Mouse (Mus musculus) forebrain, embryonic 12.5 days (tissue): ENCODE results near the gene Tiam2. TPM values are rescaled to one million over a fixed set of nuclear protein-coding genes. Genes with fewer than 3 reads are reported as not detected.

ENCODE experiments used
- ATAC-seq: fragments of 200-750 bp; cut with Nextera tagmentation; 2 replicates; pipeline ENCODE4 v1.8.0; 2017; ENCODE audit warnings: moderate TSS enrichment; ENCODE audit not compliant: low FRiP score
- H3K27ac ChIP-seq: fragments of 300-500 bp; sonication (generic); 2 replicates; pipeline ENCODE4 v1.5.1; 2016; ENCODE audit warnings: mild to moderate bottlenecking
- H3K27me3 ChIP-seq: fragments of 300-500 bp; sonication (generic); 2 replicates; pipeline ENCODE4 v1.6.1; 2016; ENCODE audit warnings: mild to moderate bottlenecking
- H3K36me3 ChIP-seq: fragments of 300-500 bp; sonication (generic); replicated peaks from 2 replicates; pipeline ENCODE4 v1.6.1; 2016; ENCODE audit warnings: mild to moderate bottlenecking
- H3K4me1 ChIP-seq: fragments of 300-500 bp; sonication (generic); 2 replicates; pipeline ENCODE4 v1.6.1; 2016
- H3K4me2 ChIP-seq: fragments of 300-500 bp; sonication (generic); 2 replicates; pipeline ENCODE4 v1.6.1; 2016; ENCODE audit warnings: mild to moderate bottlenecking, moderate library complexity
- H3K4me3 ChIP-seq: fragments of 300-500 bp; sonication (generic); replicated peaks from 2 replicates; pipeline ENCODE4 v1.5.1; 2016; ENCODE audit warnings: mild to moderate bottlenecking
- H3K9ac ChIP-seq: fragments of 300-500 bp; sonication (generic); 2 replicates; pipeline ENCODE4 v1.6.1; 2016; ENCODE audit warnings: mild to moderate bottlenecking
- H3K9me3 ChIP-seq: fragments of 300-500 bp; sonication (generic); 2 replicates; pipeline ENCODE4 v1.6.1; 2016
- WGBS: fragments of 180-500 bp; shearing (Covaris S2); methylation state at CpG from one replicate; pipeline ENCODE4 v1.1.7; 2016; 5-methylcytosine and 5-hydroxymethylcytosine counted together
- polyA plus RNA-seq: library from polyadenylated mRNA; unstranded; fragments of >200 nt; fragmentation: Nextera tagmentation; extraction: Ambion mirVana; gene quantifications from 2 replicates; pipeline ENCODE4 v1.2.1, GENCODE M21; 2016

Tiam2 gene
- polyA plus RNA-seq, 1 experiment from 2014 or later: 15.4 TPM

DNA sequence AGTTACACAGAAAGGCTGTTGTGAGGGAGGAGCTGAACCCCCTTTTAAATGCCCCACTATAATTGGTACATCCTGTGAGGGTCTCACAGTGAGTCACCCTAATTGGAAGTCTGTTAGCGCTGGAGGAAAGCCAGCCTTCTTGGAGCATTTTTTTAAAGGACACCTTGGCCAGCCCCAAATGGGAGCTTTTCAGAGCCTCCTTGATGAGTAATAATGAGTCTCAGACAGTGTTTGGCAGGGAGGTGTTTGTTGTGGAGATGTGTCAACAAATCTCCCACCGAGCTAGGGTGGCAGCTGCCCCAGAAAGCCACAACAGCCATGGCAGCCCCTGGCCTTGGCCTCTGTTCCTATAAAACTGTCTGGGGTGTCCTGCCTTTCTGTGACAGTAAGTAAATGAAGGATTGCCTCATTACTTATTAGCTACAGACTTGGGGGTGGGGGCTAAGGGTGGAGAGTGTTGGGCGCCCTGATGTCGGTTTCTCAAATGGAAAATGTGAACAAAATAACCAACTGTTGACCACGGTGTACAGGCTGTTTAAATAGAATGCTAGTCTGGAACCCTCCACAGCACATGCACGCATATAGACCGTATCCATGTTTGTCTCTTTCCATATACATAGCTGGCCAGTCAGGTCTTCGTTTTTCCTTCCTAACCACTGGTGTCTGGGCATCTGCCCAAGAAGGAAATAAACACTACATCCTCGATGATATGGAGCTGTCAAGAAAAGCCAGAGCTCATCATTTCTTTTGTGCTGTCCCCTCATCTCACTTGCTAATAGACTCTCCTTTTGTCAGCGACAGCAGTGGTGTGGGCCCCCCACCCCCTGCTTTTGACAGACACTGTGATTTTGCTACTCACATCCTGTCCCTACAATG lies 116.4 kb downstream of the Tiam2 start:
- no peak overlapping the region for H3K9ac ChIP-seq
- peaks cover 9% of the 10 kb centered on the region for H3K4me1 ChIP-seq
- H3K27me3 ChIP-seq: peaks cover 4% of the 10 kb centered on the region; the same call in 1 of the 2 replicates
- peak overlapping the region; percentile 17; the same call in 1 of the 2 replicates for H3K4me2 ChIP-seq
- peak; percentile 88 for ATAC-seq
- 55% methylated on average over 10 of the region's 10 CpGs for WGBS
- H3K9me3 ChIP-seq: no peaks in the 10 kb centered on the region
- H3K27ac ChIP-seq: peak overlapping the region; percentile 56
- no peaks in the 10 kb centered on the region for H3K36me3 ChIP-seq
- H3K4me3 ChIP-seq: no peak overlapping the region

GRCm38 (mm10) chr17:3446191-3446950 lies 120.0 kb downstream of the Tiam2 start:
- no peak overlapping the region for H3K4me2 ChIP-seq
- ATAC-seq: no peak
- no peak overlapping the region for H3K27ac ChIP-seq
- H3K36me3 ChIP-seq: no peaks in the 10 kb centered on the region
- H3K4me1 ChIP-seq: peaks cover 9% of the 10 kb centered on the region
- no peaks in the 10 kb centered on the region for H3K9me3 ChIP-seq
- no peak overlapping the region for H3K9ac ChIP-seq
- H3K4me3 ChIP-seq: no peak overlapping the region
- peaks cover 8% of the 10 kb centered on the region; the same call in 1 of the 2 replicates for H3K27me3 ChIP-seq
- 57% methylated on average over 8 of the region's 8 CpGs for WGBS

- no peak overlapping the region for H3K9ac ChIP-seq
- H3K9me3 ChIP-seq: no peaks in the 10 kb centered on the region
- 29% methylated on average over 3 of the region's 3 CpGs for WGBS
- H3K4me3 ChIP-seq: no peak overlapping the region
- peak; percentile 60; the same call in 1 of the 2 replicates for ATAC-seq
- H3K4me2 ChIP-seq: no peak overlapping the region
- peaks cover 8% of the 10 kb centered on the region; the same call in 1 of the 2 replicates for H3K27me3 ChIP-seq
- peaks cover under 1% of the 10 kb centered on the region for H3K4me1 ChIP-seq
- H3K27ac ChIP-seq: no peak overlapping the region
- H3K36me3 ChIP-seq: no peaks in the 10 kb centered on the region
Measured at GRCm38 (mm10) chr17:3448725-3449124, 122.4 kb downstream of the Tiam2 start.

DNA sequence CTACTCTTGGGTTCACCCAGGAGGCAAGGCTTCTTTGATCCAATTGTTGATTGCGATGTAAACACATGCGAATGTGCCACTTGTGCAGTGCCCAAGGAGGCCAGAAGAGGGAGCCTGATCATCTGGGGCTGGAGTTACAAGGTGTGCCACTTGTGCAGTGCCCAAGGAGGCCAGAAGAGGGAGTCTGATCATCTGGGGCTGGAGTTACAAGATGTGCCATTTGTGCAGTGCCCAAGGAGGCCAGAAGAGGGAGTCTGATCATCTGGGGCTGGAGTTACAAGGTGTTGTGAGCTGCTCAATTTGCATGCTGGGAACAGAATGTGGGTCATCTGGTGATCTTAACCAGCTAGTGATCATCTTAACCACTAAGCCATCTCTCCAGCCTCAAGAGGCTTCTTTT lies 124.7 kb downstream of the Tiam2 start:
- peaks cover 9% of the 10 kb centered on the region for H3K4me1 ChIP-seq
- no peaks in the 10 kb centered on the region for H3K9me3 ChIP-seq
- 64% methylated on average over 2 of the region's 2 CpGs for WGBS
- no peak overlapping the region for H3K27ac ChIP-seq
- no peak for ATAC-seq
- no peaks in the 10 kb centered on the region for H3K36me3 ChIP-seq
- no peak overlapping the region for H3K4me3 ChIP-seq
- H3K27me3 ChIP-seq: peaks cover 5% of the 10 kb centered on the region; the same call in 1 of the 2 replicates
- no peak overlapping the region for H3K4me2 ChIP-seq
- H3K9ac ChIP-seq: no peak overlapping the region

DNA sequence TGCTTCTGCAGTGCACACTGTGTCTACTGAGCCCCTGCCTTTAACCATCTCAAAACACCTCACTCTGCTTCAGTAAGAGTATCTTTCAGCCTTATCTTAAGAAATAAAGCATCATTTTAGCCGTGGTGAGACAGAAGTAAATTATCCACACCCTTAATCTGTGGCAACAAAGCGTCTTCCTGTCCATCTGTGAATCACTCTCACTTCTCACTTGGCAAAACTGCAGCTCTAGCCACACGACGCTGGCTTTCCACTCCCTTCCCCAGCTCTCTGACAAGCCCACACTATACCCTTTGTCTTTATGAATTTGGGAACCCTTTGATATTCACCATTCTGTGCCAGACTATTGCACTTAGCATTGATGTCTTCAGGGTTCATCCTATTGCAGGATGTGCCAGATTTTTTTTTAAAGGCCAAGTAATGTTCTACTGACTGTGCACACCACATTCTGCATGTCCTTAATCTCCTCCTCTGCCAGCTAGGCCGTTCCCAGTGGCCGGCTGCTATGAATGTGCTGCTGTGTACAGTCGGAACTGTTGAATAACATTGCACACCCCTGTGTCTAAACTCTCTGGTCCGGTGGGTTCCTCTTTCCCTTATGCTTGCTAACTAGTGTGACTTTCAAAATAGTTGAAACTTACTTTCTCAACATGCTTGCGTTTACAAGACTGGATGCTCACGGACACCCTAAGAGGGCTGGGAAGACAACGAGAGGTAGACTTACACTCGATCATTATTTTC lies 126.4 kb downstream of the Tiam2 start:
- no peak for ATAC-seq
- H3K9me3 ChIP-seq: no peaks in the 10 kb centered on the region
- no peak overlapping the region for H3K4me2 ChIP-seq
- peaks cover 9% of the 10 kb centered on the region for H3K4me1 ChIP-seq
- no peak overlapping the region for H3K9ac ChIP-seq
- H3K27me3 ChIP-seq: 0 out of 2 replicates have a peak, but pooled peaks cover 5% of the 10 kb centered on the region
- no peaks in the 10 kb centered on the region for H3K36me3 ChIP-seq
- H3K4me3 ChIP-seq: no peak overlapping the region
- no peak overlapping the region for H3K27ac ChIP-seq
- WGBS: 89% methylated on average over 12 of the region's 12 CpGs

DNA sequence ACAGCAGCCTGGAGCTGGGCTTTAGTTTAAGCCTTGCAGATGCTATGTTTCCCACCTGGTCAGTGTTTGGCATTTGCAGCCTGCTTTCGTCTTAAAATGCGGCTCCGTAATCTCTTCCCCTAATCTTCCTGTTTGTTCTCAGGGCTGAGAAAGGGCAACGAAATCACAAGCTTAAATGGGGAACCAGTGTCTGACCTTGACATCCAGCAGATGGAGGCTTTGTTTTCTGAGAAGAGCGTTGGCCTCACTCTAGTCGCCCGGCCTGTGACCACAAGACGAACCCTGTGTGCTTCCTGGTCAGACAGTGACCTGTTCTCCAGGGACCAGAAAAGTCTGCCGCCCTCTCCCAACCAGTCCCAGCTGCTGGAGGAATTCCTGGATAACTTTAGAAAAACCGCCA lies 127.6 kb downstream of the Tiam2 start:
- no peak overlapping the region for H3K4me2 ChIP-seq
- ATAC-seq: no peak
- WGBS: 38% methylated on average over 10 of the region's 10 CpGs

GRCm38 (mm10) chr17:3454850-3455249 lies 128.5 kb downstream of the Tiam2 start:
- Histone ChIP-seq H3K4me3 (no peak overlapping the region), H3K27me3 (no peaks in the 10 kb centered on the region), H3K4me2 (no peak overlapping the region), H3K9me3 (no peaks in the 10 kb centered on the region), H3K4me1 (peaks cover 9% of the 10 kb centered on the region), H3K36me3 (no peaks in the 10 kb centered on the region), H3K27ac (no peak overlapping the region), H3K9ac (no peak overlapping the region)
- 91% methylated on average over 9 of the region's 9 CpGs for WGBS
- no peak for ATAC-seq

More for the DNA sequence above, 127.6 kb downstream of the Tiam2 start:
- H3K4me3 ChIP-seq: no peak overlapping the region
- H3K9ac ChIP-seq: no peak overlapping the region
- H3K27ac ChIP-seq: no peak overlapping the region
- no peaks in the 10 kb centered on the region for H3K9me3 ChIP-seq
- H3K4me1 ChIP-seq: peaks cover 9% of the 10 kb centered on the region
- H3K27me3 ChIP-seq: no peaks in the 10 kb centered on the region
- no peaks in the 10 kb centered on the region for H3K36me3 ChIP-seq

DNA sequence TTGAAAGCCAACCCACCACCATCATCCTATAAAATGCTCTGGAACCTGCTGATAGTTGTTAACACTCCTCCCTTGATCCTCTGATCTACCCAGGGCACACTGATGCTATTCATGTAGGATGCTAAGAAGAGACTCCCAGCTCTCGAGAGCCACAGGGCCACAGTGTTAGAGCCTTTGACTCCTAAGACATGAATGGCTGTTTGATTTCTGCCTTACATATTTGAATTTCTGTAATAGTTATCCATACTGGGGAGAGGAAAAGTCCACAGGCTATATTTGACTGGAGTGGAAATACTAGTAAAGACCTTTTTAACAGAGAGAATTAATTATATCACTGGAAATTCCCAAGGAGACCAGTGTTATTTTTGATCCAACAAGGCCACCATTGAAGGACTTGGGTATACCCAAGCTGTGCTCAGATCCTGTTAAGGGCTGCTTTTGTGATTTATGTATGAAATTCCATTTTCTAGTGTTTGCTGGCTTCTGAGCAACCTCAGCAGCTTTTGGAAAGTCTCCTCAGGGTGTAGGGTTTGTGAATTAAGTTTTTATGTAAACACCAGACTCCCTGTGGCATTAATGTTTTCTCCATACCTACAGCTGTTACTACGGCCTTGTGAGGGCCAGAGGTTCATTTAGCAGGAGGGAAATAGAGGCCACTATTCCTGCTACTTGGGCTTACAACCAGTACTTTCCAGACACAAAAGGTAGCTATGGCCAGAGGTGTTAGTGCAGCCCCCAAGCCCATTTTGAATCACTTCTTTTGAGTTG lies 131.7 kb downstream of the Tiam2 start:
- no peak overlapping the region for H3K9ac ChIP-seq
- H3K4me3 ChIP-seq: no peak overlapping the region
- no peaks in the 10 kb centered on the region for H3K27me3 ChIP-seq
- H3K27ac ChIP-seq: no peak overlapping the region
- H3K36me3 ChIP-seq: no peaks in the 10 kb centered on the region
- ATAC-seq: no peak
- H3K4me2 ChIP-seq: no peak overlapping the region
- no peaks in the 10 kb centered on the region for H3K9me3 ChIP-seq
- H3K4me1 ChIP-seq: peaks cover 9% of the 10 kb centered on the region
- 62% methylated on average over 2 of the region's 2 CpGs for WGBS

- no peaks in the 10 kb centered on the region for H3K36me3 ChIP-seq
- peaks cover 13% of the 10 kb centered on the region for H3K4me1 ChIP-seq
- H3K9me3 ChIP-seq: no peaks in the 10 kb centered on the region
- H3K27ac ChIP-seq: no peak overlapping the region
- H3K9ac ChIP-seq: no peak overlapping the region
- no peaks in the 10 kb centered on the region for H3K27me3 ChIP-seq
- no peak overlapping the region for H3K4me3 ChIP-seq
- no peak for ATAC-seq
- WGBS: 80% methylated on average over 4 of the region's 4 CpGs
- no peak overlapping the region for H3K4me2 ChIP-seq
Measured at GRCm38 (mm10) chr17:3465861-3466260, 139.5 kb downstream of the Tiam2 start.

DNA sequence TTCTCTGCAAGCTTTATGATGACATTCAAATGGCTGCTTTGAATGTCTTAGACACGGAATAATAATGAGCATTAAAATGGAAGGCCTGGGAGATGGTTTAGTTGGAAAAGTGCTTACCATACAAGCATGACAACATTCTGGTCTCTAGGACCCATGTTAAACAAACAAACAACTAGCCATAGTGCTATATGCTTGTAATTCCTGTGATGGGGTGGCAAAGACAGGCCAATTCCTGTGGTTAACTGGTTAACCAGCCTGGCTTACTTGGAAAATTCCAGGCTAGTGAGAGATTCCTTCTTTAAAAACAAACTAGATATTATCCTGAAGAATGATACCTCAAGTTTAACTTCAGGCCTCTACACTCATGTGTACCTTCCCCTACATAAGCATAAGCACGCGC lies 140.3 kb downstream of the Tiam2 start:
- Histone ChIP-seq H3K4me1 (peaks cover 13% of the 10 kb centered on the region), H3K27me3 (no peaks in the 10 kb centered on the region), H3K9me3 (no peaks in the 10 kb centered on the region), H3K9ac (no peak overlapping the region), H3K27ac (no peak overlapping the region), H3K4me2 (no peak overlapping the region), H3K36me3 (no peaks in the 10 kb centered on the region), H3K4me3 (no peak overlapping the region)
- WGBS: 96% methylated on average over 3 of the region's 3 CpGs
- no peak for ATAC-seq

GRCm38 (mm10) chr17:3467636-3468324 lies 141.4 kb downstream of the Tiam2 start:
- Histone ChIP-seq H3K4me2 (no peak overlapping the region), H3K27me3 (no peaks in the 10 kb centered on the region), H3K36me3 (no peaks in the 10 kb centered on the region), H3K4me1 (peaks cover 13% of the 10 kb centered on the region), H3K9me3 (no peaks in the 10 kb centered on the region), H3K4me3 (no peak overlapping the region), H3K27ac (no peak overlapping the region; the same call in 1 of the 2 replicates), H3K9ac (no peak overlapping the region)
- WGBS: 61% methylated on average over 8 of the region's 8 CpGs
- ATAC-seq: 0 out of 2 replicates have a peak, but pooled peaks have one; percentile 33
